Mouse (Mus musculus) midbrain, postnatal 0 days (tissue): ENCODE results near the gene Ninl. TPM values are rescaled to one million over a fixed set of nuclear protein-coding genes. Genes with fewer than 3 reads are reported as not detected.
A peak's percentile ranks its signal among the peaks of the same experiment; 100 is the strongest.

ENCODE experiments used
- ATAC-seq: fragments of 200-750 bp; cut with Nextera tagmentation; 2 replicates; pipeline ENCODE4 v1.8.0; 2017; ENCODE audit warnings: moderate number of reproducible peaks, mild to moderate bottlenecking, moderate TSS enrichment, moderate library complexity; ENCODE audit not compliant: low FRiP score
- DNase-seq: peaks from one replicate; pipeline ENCODE4 v3.0.0-alpha.2; 2015; ENCODE audit warnings: low spot score
- H3K27ac ChIP-seq: fragments of 300-500 bp; sonication (generic); 2 replicates; pipeline ENCODE4 v1.5.1; 2014; ENCODE audit warnings: low read depth, mild to moderate bottlenecking, low read length, mixed read lengths
- H3K27me3 ChIP-seq: fragments of 300-500 bp; sonication (generic); 2 replicates; pipeline ENCODE4 v1.6.1; 2014; ENCODE audit warnings: low read length, control low read depth, mixed read lengths; ENCODE audit not compliant: insufficient read depth
- H3K36me3 ChIP-seq: fragments of 300-500 bp; sonication (generic); 2 replicates; pipeline ENCODE4 v1.6.1; 2014; ENCODE audit warnings: low read length, control low read depth, mixed read lengths; ENCODE audit not compliant: insufficient read depth
- H3K4me1 ChIP-seq: fragments of 300-500 bp; sonication (generic); 2 replicates; pipeline ENCODE4 v1.6.1; 2014; ENCODE audit warnings: mild to moderate bottlenecking, control low read depth, antibody characterized with exemption, low read length, mixed read lengths; ENCODE audit not compliant: insufficient read depth
- H3K4me2 ChIP-seq: fragments of 300-500 bp; sonication (generic); 2 replicates; pipeline ENCODE4 v1.6.1; 2014; ENCODE audit warnings: low read depth, mild to moderate bottlenecking, low read length, mixed read lengths; ENCODE audit not compliant: poor library complexity, severe bottlenecking
- H3K4me3 ChIP-seq: fragments of 300-500 bp; sonication (generic); 2 replicates; pipeline ENCODE4 v1.5.1; 2014; ENCODE audit warnings: low read depth, mild to moderate bottlenecking, low read length, moderate library complexity
- H3K9ac ChIP-seq: fragments of 300-500 bp; sonication (generic); replicated peaks from 2 replicates; pipeline ENCODE4 v1.6.1; 2014; ENCODE audit warnings: mild to moderate bottlenecking, low read length, moderate library complexity, mixed read lengths; ENCODE audit not compliant: poor library complexity, severe bottlenecking
- H3K9me3 ChIP-seq: fragments of 300-500 bp; sonication (generic); 2 replicates; pipeline ENCODE4 v1.6.1; 2016; ENCODE audit warnings: low read length, control low read depth
- CTCF ChIP-seq: IDR thresholded peaks from 2 replicates; pipeline ENCODE4 v1.5.1; 2016; ENCODE audit warnings: antibody characterized with exemption, mild to moderate bottlenecking
- WGBS: fragments of 180-500 bp; shearing (Covaris S2); extraction: QIAGEN DNeasy Blood & Tissue Kit; methylation state at CpG from one replicate; pipeline ENCODE4 v1.1.7; 2014; 5-methylcytosine and 5-hydroxymethylcytosine counted together
- polyA plus RNA-seq: library from polyadenylated mRNA; unstranded; fragments of >200 nt; fragmentation: Nextera tagmentation; extraction: Ambion mirVana; gene quantifications from 2 replicates; pipeline ENCODE4 v1.2.1, GENCODE M21; 2015
- total RNA-seq: library from RNA; depleted of rRNA; stranded (reverse); fragments of >200 nt; gene quantifications from 2 replicates; pipeline ENCODE4 v1.2.3, GENCODE M21; 2014

The Ninl gene
- total and polyA plus RNA-seq, 2 experiments from 2014 or later: 2.6 to 7.8 TPM

- Histone ChIP-seq H3K9ac (no peak overlapping the region), H3K36me3 (no peaks in the 10 kb centered on the region), H3K4me1 (peaks cover 3% of the 10 kb centered on the region; the same call in 1 of the 2 replicates), H3K27ac (no peak overlapping the region), H3K27me3 (no peaks in the 10 kb centered on the region), H3K4me2 (no peak overlapping the region), H3K4me3 (no peak overlapping the region), H3K9me3 (no peaks in the 10 kb centered on the region)
- TF ChIP-seq CTCF: no peak
- WGBS: 85% methylated on average over 6 of the region's 6 CpGs
- no peak for ATAC-seq
- no peak for DNase-seq
Observed at GRCm38 (mm10) chr2:151003796-151004195, 35.4 kb downstream of the Ninl start.

- Histone ChIP-seq H3K36me3 (no peaks in the 10 kb centered on the region), H3K27ac (no peak overlapping the region), H3K4me1 (no peaks in the 10 kb centered on the region), H3K9me3 (no peaks in the 10 kb centered on the region), H3K9ac (no peak overlapping the region), H3K4me3 (no peak overlapping the region), H3K4me2 (no peak overlapping the region), H3K27me3 (no peaks in the 10 kb centered on the region)
- WGBS: 81% methylated on average over 5 of the region's 5 CpGs
- DNase-seq (no peak), ATAC-seq (no peak)
- no peak for TF ChIP-seq CTCF
Observed at GRCm38 (mm10) chr2:151001619-151002175, 37.5 kb downstream of the Ninl start.

- H3K27ac ChIP-seq: no peak overlapping the region
- 41% methylated on average over 7 of the region's 7 CpGs for WGBS
- peak; percentile 89 for DNase-seq
- no peaks in the 10 kb centered on the region for H3K9me3 ChIP-seq
- no peaks in the 10 kb centered on the region for H3K36me3 ChIP-seq
- peak; percentile 89 for ATAC-seq
- TF ChIP-seq CTCF: peak; percentile 84
- no peak overlapping the region for H3K4me2 ChIP-seq
- no peak overlapping the region for H3K4me3 ChIP-seq
- H3K4me1 ChIP-seq: no peaks in the 10 kb centered on the region
- no peak overlapping the region for H3K9ac ChIP-seq
- no peaks in the 10 kb centered on the region for H3K27me3 ChIP-seq
Observed at GRCm38 (mm10) chr2:151000402-151001178, 38.6 kb downstream of the Ninl start.

- no peaks in the 10 kb centered on the region for H3K27me3 ChIP-seq
- DNase-seq (no peak), ATAC-seq (no peak)
- H3K36me3 ChIP-seq: no peaks in the 10 kb centered on the region
- no peaks in the 10 kb centered on the region for H3K4me1 ChIP-seq
- 51% methylated on average over 3 of the region's 3 CpGs for WGBS
- no peak overlapping the region for H3K4me2 ChIP-seq
- H3K4me3 ChIP-seq: no peak overlapping the region
- no peak for TF ChIP-seq CTCF
- H3K27ac ChIP-seq: no peak overlapping the region
- no peaks in the 10 kb centered on the region for H3K9me3 ChIP-seq
- H3K9ac ChIP-seq: no peak overlapping the region
Observed at GRCm38 (mm10) chr2:150999021-150999420, 40.2 kb downstream of the Ninl start.

- H3K27ac ChIP-seq: no peak overlapping the region
- ATAC-seq (no peak), DNase-seq (no peak)
- TF ChIP-seq CTCF: no peak
- WGBS: 61% methylated on average over 5 of the region's 5 CpGs
- H3K4me1 ChIP-seq: no peaks in the 10 kb centered on the region
- H3K27me3 ChIP-seq: no peaks in the 10 kb centered on the region
- H3K4me2 ChIP-seq: no peak overlapping the region
- H3K4me3 ChIP-seq: no peak overlapping the region
- no peak overlapping the region for H3K9ac ChIP-seq
- no peaks in the 10 kb centered on the region for H3K9me3 ChIP-seq
- no peaks in the 10 kb centered on the region for H3K36me3 ChIP-seq
Observed at GRCm38 (mm10) chr2:150997618-150998017, 41.6 kb downstream of the Ninl start.

GRCm38 (mm10) chr2:150995324-150995723, 43.9 kb downstream of the Ninl start:
- H3K27ac ChIP-seq: no peak overlapping the region
- DNase-seq: no peak
- H3K9ac ChIP-seq: no peak overlapping the region
- H3K9me3 ChIP-seq: no peaks in the 10 kb centered on the region
- no peaks in the 10 kb centered on the region for H3K36me3 ChIP-seq
- H3K27me3 ChIP-seq: no peaks in the 10 kb centered on the region
- TF ChIP-seq CTCF: no peak
- H3K4me3 ChIP-seq: no peak overlapping the region
- H3K4me1 ChIP-seq: no peaks in the 10 kb centered on the region
- ATAC-seq: no peak
- 83% methylated on average over 4 of the region's 4 CpGs for WGBS
- no peak overlapping the region for H3K4me2 ChIP-seq
